In genomic region chr2:75462030-75462671, GRCm38 (mm10) we compare ENCODE assay signal across 23 mouse cellular contexts.
DNase-seq lines count a peak whose midpoint lies in the region; ATAC-seq and TF ChIP-seq lines count a peak whose summit lies in the region.
"Had no signal": no experiment of that assay in that cellular context is flagged by ENCODE, and none has a peak within 500 bp of the region (broad histone marks: within the 10 kb centered on the region; RNA-seq: fewer than 3 reads in every experiment).

No protein-coding gene starts in this region.

- H3K27me3 ChIP-seq in hindbrain, embryonic 10.5 days (ENCODE audit: insufficient read depth, poor library complexity, severe bottlenecking) = no peaks in the 10 kb centered on the region
- no peaks in the 10 kb centered on the region for H3K27me3 ChIP-seq in hindbrain, embryonic 16.5 days (replicated peaks; ENCODE audit: control insufficient read depth, insufficient read depth, low read length)
- no peaks in the 10 kb centered on the region for H3K27me3 ChIP-seq in MEL (ENCODE audit: control insufficient read depth in 1 of 2, insufficient read depth in 2 of 2, low read length in 2 of 2)
- H3K27me3 ChIP-seq in embryonic facial prominence, embryonic 11.5 days (ENCODE audit: control insufficient read depth, insufficient read depth, low read length) = no peaks in the 10 kb centered on the region
- no peaks in the 10 kb centered on the region for H3K27me3 ChIP-seq in midbrain, embryonic 14.5 days (ENCODE audit: control insufficient read depth, insufficient read depth, low read length)
- H3K27me3 ChIP-seq: heart, embryonic 15.5 days; kidney, embryonic 15.5 days; liver, embryonic 12.5 days had no signal

- ATAC-seq in hindbrain, embryonic 16.5 days = no peak
- ATAC-seq in embryonic facial prominence, embryonic 11.5 days (replicated peaks; ENCODE audit: insufficient number of reproducible peaks, low FRiP score, low TSS enrichment, low read depth) = no peak
- ATAC-seq in midbrain, embryonic 14.5 days (ENCODE audit: low FRiP score, low TSS enrichment) = no peak
- ATAC-seq: forebrain, embryonic 16.5 days; hindbrain, postnatal 0 days; liver, embryonic 12.5 days had no signal

- no peaks in the 10 kb centered on the region for H3K36me3 ChIP-seq in hindbrain, embryonic 10.5 days
- H3K36me3 ChIP-seq in hindbrain, embryonic 16.5 days (ENCODE audit: control insufficient read depth, insufficient read depth, low read length) = no peaks in the 10 kb centered on the region
- H3K36me3 ChIP-seq in MEL (ENCODE audit: control insufficient read depth in 1 of 2, insufficient read depth in 2 of 2, low read length in 2 of 2) = peaks cover 0 to 63% of the 10 kb centered on the region in 2 experiments; a peak in 2 of 4 replicates
- H3K36me3 ChIP-seq in embryonic facial prominence, embryonic 11.5 days (replicated peaks; ENCODE audit: control insufficient read depth, insufficient read depth, low read depth, low read length) = no peaks in the 10 kb centered on the region
- no peaks in the 10 kb centered on the region for H3K36me3 ChIP-seq in midbrain, embryonic 14.5 days (ENCODE audit: control insufficient read depth, insufficient read depth, low read length)
- H3K36me3 ChIP-seq: heart, embryonic 15.5 days; kidney, embryonic 15.5 days; liver, embryonic 12.5 days had no signal

- 86% methylated on average over 5 of the region's 5 CpGs for WGBS in hindbrain, embryonic 10.5 days
- WGBS in hindbrain, embryonic 16.5 days = 64% methylated on average over 5 of the region's 5 CpGs
- WGBS in embryonic facial prominence, embryonic 11.5 days = 57% methylated on average over 5 of the region's 5 CpGs
- WGBS in midbrain, embryonic 14.5 days = 66% methylated on average over 5 of the region's 5 CpGs

- H3K9me3 ChIP-seq in hindbrain, embryonic 10.5 days = no peaks in the 10 kb centered on the region
- H3K9me3 ChIP-seq in hindbrain, embryonic 16.5 days (ENCODE audit: control insufficient read depth, low read length) = no peaks in the 10 kb centered on the region
- H3K9me3 ChIP-seq in MEL (replicated peaks; ENCODE audit: insufficient read depth, low read length) = no peaks in the 10 kb centered on the region
- no peaks in the 10 kb centered on the region for H3K9me3 ChIP-seq in embryonic facial prominence, embryonic 11.5 days (replicated peaks; ENCODE audit: control insufficient read depth, low read length)
- H3K9me3 ChIP-seq in midbrain, embryonic 14.5 days (ENCODE audit: control insufficient read depth, low read length) = no peaks in the 10 kb centered on the region
- H3K9me3 ChIP-seq: heart, embryonic 15.5 days; kidney, embryonic 15.5 days; liver, embryonic 12.5 days had no signal

- TF ChIP-seq EP300 in MEL (IDR thresholded peaks at IDR 0.05; ENCODE audit: low read depth in 1 of 2, low read length in 2 of 2) = peak; percentile 20 to 36; a peak in 2 of 4 replicates

- no peak for DNase-seq in hindbrain, embryonic 10.5 days (ENCODE audit: low spot score)
- DNase-seq in MEL (ENCODE audit: low read depth, low spot score) = peak; percentile 60
- DNase-seq in embryonic facial prominence, embryonic 11.5 days (ENCODE audit: low spot score) = peak; percentile 22
- DNase-seq in midbrain, embryonic 14.5 days = no peak
- no peak for DNase-seq in gastrocnemius, adult 8-10 months (ENCODE audit: low spot score in 2 of 2)
- DNase-seq in MN1 (ENCODE audit: low spot score) = no peak
- DNase-seq: adrenal gland, adult 2 months; cerebellum, adult 11-12 months; gastrocnemius, postnatal 36 days; heart, postnatal 36 days; kidney, adult 11 months; kidney, postnatal 36 days; lung, adult 18-20 months; lung, postnatal 10 days; right cerebral cortex, postnatal 14 days; thymus, adult 2 months had no signal

- no peak overlapping the region for H3K9ac ChIP-seq in hindbrain, embryonic 16.5 days (ENCODE audit: low read depth, low read length)
- H3K9ac ChIP-seq in MEL (ENCODE audit: control insufficient read depth, low read depth, low read length, poor library complexity, severe bottlenecking) = peak overlapping the region; percentile 79
- no peak overlapping the region for H3K9ac ChIP-seq in embryonic facial prominence, embryonic 11.5 days (replicated peaks; ENCODE audit: low read length)
- H3K9ac ChIP-seq in midbrain, embryonic 14.5 days (replicated peaks; ENCODE audit: low read length) = no peak overlapping the region
- H3K9ac ChIP-seq: heart, embryonic 15.5 days; kidney, embryonic 15.5 days; liver, embryonic 12.5 days had no signal

- no peak for TF ChIP-seq CTCF in MEL (IDR thresholded peaks at IDR 0.05 in 2 of 3, conservative IDR thresholded peaks at IDR 0.05 in 1 of 3; ENCODE audit: control insufficient read depth in 1 of 3, insufficient read depth in 1 of 3, low read depth in 2 of 3, low read length in 3 of 3, poor library complexity in 1 of 3, severe bottlenecking in 1 of 3)

- peak in 1 of 2 experiments; percentile 45; a peak in 1 of 4 replicates for TF ChIP-seq POLR2A in MEL (IDR thresholded peaks at IDR 0.05; ENCODE audit: control insufficient read depth in 1 of 2, insufficient read depth in 1 of 2, low read depth in 1 of 2, low read length in 2 of 2, poor library complexity in 1 of 2)

- no peak overlapping the region for H3K4me3 ChIP-seq in hindbrain, embryonic 10.5 days
- no peak overlapping the region for H3K4me3 ChIP-seq in hindbrain, embryonic 16.5 days (ENCODE audit: low read length)
- peak overlapping the region; percentile 30 to 46 for H3K4me3 ChIP-seq in MEL (ENCODE audit: control insufficient read depth in 1 of 2, insufficient read depth in 1 of 2, low read depth in 2 of 2, low read length in 2 of 2)
- H3K4me3 ChIP-seq in embryonic facial prominence, embryonic 11.5 days (ENCODE audit: low read depth, low read length) = no peak overlapping the region
- no peak overlapping the region for H3K4me3 ChIP-seq in midbrain, embryonic 14.5 days (replicated peaks; ENCODE audit: low read depth, low read length)
- H3K4me3 ChIP-seq: heart, embryonic 15.5 days; kidney, embryonic 15.5 days; liver, embryonic 12.5 days had no signal

- 0 out of 2 replicates have a peak overlapping the region, but pooled peaks have one; percentile 23 for H3K27ac ChIP-seq in hindbrain, embryonic 10.5 days
- H3K27ac ChIP-seq in hindbrain, embryonic 16.5 days (ENCODE audit: low read depth, low read length) = no peak overlapping the region
- peak overlapping the region; percentile 99 for H3K27ac ChIP-seq in MEL (ENCODE audit: control insufficient read depth, low read depth, low read length)
- no peak overlapping the region for H3K27ac ChIP-seq in embryonic facial prominence, embryonic 11.5 days (replicated peaks; ENCODE audit: low read depth, low read length)
- peak overlapping the region; percentile 42 for H3K27ac ChIP-seq in midbrain, embryonic 14.5 days (replicated peaks; ENCODE audit: low read depth, low read length)
- H3K27ac ChIP-seq: heart, embryonic 15.5 days; hindbrain, postnatal 0 days; kidney, embryonic 15.5 days; liver, embryonic 12.5 days; stomach, postnatal 0 days had no signal

- H3K4me1 ChIP-seq in hindbrain, embryonic 10.5 days (replicated peaks) = peaks cover 5% of the 10 kb centered on the region; the same call in 1 of the 2 replicates
- 0 out of 2 replicates have a peak, but pooled peaks cover 3% of the 10 kb centered on the region for H3K4me1 ChIP-seq in hindbrain, embryonic 16.5 days (ENCODE audit: control insufficient read depth, insufficient read depth, low read depth, low read length)
- peaks cover 41 to 62% of the 10 kb centered on the region in 2 experiments for H3K4me1 ChIP-seq in MEL (ENCODE audit: control insufficient read depth in 1 of 2, insufficient read depth in 2 of 2, low read length in 2 of 2)
- no peaks in the 10 kb centered on the region for H3K4me1 ChIP-seq in embryonic facial prominence, embryonic 11.5 days (ENCODE audit: control insufficient read depth, insufficient read depth, low read length)
- H3K4me1 ChIP-seq in midbrain, embryonic 14.5 days (ENCODE audit: control insufficient read depth, insufficient read depth, low read length) = peaks cover 16% of the 10 kb centered on the region
- H3K4me1 ChIP-seq: heart, embryonic 15.5 days; kidney, embryonic 15.5 days; liver, embryonic 12.5 days had no signal

- TF ChIP-seq RAD21 in MEL (IDR thresholded peaks at IDR 0.05; ENCODE audit: low read depth, low read length) = no peak

- H3K4me2 ChIP-seq in hindbrain, embryonic 16.5 days (ENCODE audit: low read length) = no peak overlapping the region
- no peak overlapping the region for H3K4me2 ChIP-seq in embryonic facial prominence, embryonic 11.5 days (ENCODE audit: low read depth, low read length)
- no peak overlapping the region for H3K4me2 ChIP-seq in midbrain, embryonic 14.5 days (ENCODE audit: low read length)
- H3K4me2 ChIP-seq: heart, embryonic 15.5 days; kidney, embryonic 15.5 days; liver, embryonic 12.5 days had no signal

- peaks cover 3% of the 10 kb centered on the region; the same call in 1 of the 2 replicates for H3K79me2 ChIP-seq in MEL (ENCODE audit: control insufficient read depth, insufficient read depth, low read length, poor library complexity)

TF ChIP-seq in MEL, 35 proteins besides CTCF, POLR2A, EP300 and RAD21 (continues in another document):
- TF ChIP-seq MXI1 (IDR thresholded peaks at IDR 0.05; ENCODE audit: low read depth, low read length) = no peak
- no peak for TF ChIP-seq USF2 (IDR thresholded peaks at IDR 0.05; ENCODE audit: borderline replicate concordance in 1 of 2, insufficient read depth in 1 of 2, low read depth in 1 of 2, low read length in 2 of 2)
- peak; percentile 74 for TF ChIP-seq ETS1 (IDR thresholded peaks at IDR 0.05; ENCODE audit: low read depth, low read length)
- TF ChIP-seq TCF12 (IDR thresholded peaks at IDR 0.05; ENCODE audit: low read depth, low read length) = peak; percentile 49
- TF ChIP-seq HCFC1 (IDR thresholded peaks at IDR 0.05; ENCODE audit: low read depth, low read length) = no peak
- no peak for TF ChIP-seq TAL1 (IDR thresholded peaks at IDR 0.05; ENCODE audit: low read length)
- no peak for TF ChIP-seq ZKSCAN1 (IDR thresholded peaks at IDR 0.05; ENCODE audit: low read depth, low read length)
- no peak for TF ChIP-seq CHD2 (IDR thresholded peaks at IDR 0.05; ENCODE audit: low read length)
- TF ChIP-seq TBP (IDR thresholded peaks at IDR 0.05; ENCODE audit: low read depth, low read length) = 0 out of 2 replicates have a peak, but pooled peaks have one; percentile 10
- TF ChIP-seq ZNF384 (IDR thresholded peaks at IDR 0.05; ENCODE audit: low read depth, low read length) = no peak
- TF ChIP-seq SIN3A (IDR thresholded peaks at IDR 0.05; ENCODE audit: low read length) = peak; percentile 39; the same call in 1 of the 2 replicates
- 0 out of 2 replicates have a peak, but pooled peaks have one; percentile 38 for TF ChIP-seq MYC (IDR thresholded peaks at IDR 0.05; ENCODE audit: low read depth, low read length)
- no peak for TF ChIP-seq USF1 (IDR thresholded peaks at IDR 0.05; ENCODE audit: low read depth, low read length)
- no peak for TF ChIP-seq MAX (IDR thresholded peaks at IDR 0.05; ENCODE audit: low read length)
- no peak for TF ChIP-seq GATA1 (IDR thresholded peaks at IDR 0.05; ENCODE audit: low read depth, low read length)
- TF ChIP-seq BHLHE40 (IDR thresholded peaks at IDR 0.05; ENCODE audit: borderline replicate concordance, low read depth, low read length) = no peak
- TF ChIP-seq GABPA (IDR thresholded peaks at IDR 0.05; ENCODE audit: low read depth, low read length) = no peak

Comparison
In these comparisons a context has a peak if more than half of its experiments do, and no peak if none do; other contexts are left out.
1. H3K27ac ChIP-seq: peak in hindbrain, embryonic 10.5 days (single experiment), MEL (single experiment) and midbrain, embryonic 14.5 days (single experiment); none in hindbrain, embryonic 16.5 days (single experiment) and embryonic facial prominence, embryonic 11.5 days (single experiment).
2. DNase-seq: peak in MEL (single experiment) and embryonic facial prominence, embryonic 11.5 days (single experiment); none in hindbrain, embryonic 10.5 days (single experiment), midbrain, embryonic 14.5 days (single experiment), gastrocnemius, adult 8-10 months (0 of 2) and MN1 (single experiment).
3. H3K4me3 ChIP-seq: peak in MEL (2 of 2); none in hindbrain, embryonic 10.5 days (single experiment), hindbrain, embryonic 16.5 days (single experiment), embryonic facial prominence, embryonic 11.5 days (single experiment) and midbrain, embryonic 14.5 days (single experiment).